Mouse (Mus musculus) adrenal gland, postnatal 10 days (tissue): ENCODE results near the gene Fgf18. TPM values are rescaled to one million over a fixed set of nuclear protein-coding genes. Genes with fewer than 3 reads are reported as not detected.

Experiments
- DNase-seq: peaks from one replicate; pipeline ENCODE4 v3.0.0; 2021; ENCODE audit warnings: mixed read lengths
- long read RNA-seq, 2 experiments: library from polyadenylated mRNA; stranded (forward); transcript quantifications; one replicate each; pipeline ENCODE4 v2.0.0; 2021
- total RNA-seq, 2 experiments: library from RNA; stranded (reverse); gene quantifications; 2 replicates each; pipeline ENCODE4 v1.2.3; 2021

Fgf18 gene
- 1 to 10 TPM; 3.0 to 3.6 TPM for total RNA-seq
- long read RNA-seq, experiment 1, partial matches to known transcripts = 0 of 3 reads
- long read RNA-seq, experiment 1, other reads (novel, unspliced or antisense) = 0 of 3 reads
- long read RNA-seq, experiment 2, partial matches to known transcripts = 0 of 4 reads
- long read RNA-seq, experiment 2, other reads (novel, unspliced or antisense) = 1 of 4 reads

DNA sequence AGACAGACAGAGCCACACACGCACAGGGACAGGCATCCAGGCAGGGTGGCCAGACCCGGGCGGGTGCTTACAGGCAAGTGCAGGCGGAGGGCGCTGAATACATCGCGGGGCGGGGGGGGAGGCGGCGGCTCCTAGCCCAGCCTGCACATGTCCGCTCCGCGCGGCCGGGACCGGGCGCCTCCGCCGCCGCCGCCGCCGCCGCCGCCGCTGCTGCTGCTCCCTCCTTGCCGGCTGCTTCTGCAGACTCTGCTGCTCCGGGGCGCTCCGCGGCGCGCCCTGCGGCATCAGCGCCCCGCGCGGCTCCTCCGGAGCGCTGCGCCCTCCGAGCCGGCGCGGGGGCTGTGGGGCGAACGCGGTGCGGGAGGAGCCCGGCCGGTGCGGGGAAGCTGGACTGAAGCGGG lies at the start of gene Fgf18:
Gene Fgf18, minus strand, starts transcription at position 230 of the 401 bp plus-strand sequence.
- peak; percentile 51 for DNase-seq

DNA sequence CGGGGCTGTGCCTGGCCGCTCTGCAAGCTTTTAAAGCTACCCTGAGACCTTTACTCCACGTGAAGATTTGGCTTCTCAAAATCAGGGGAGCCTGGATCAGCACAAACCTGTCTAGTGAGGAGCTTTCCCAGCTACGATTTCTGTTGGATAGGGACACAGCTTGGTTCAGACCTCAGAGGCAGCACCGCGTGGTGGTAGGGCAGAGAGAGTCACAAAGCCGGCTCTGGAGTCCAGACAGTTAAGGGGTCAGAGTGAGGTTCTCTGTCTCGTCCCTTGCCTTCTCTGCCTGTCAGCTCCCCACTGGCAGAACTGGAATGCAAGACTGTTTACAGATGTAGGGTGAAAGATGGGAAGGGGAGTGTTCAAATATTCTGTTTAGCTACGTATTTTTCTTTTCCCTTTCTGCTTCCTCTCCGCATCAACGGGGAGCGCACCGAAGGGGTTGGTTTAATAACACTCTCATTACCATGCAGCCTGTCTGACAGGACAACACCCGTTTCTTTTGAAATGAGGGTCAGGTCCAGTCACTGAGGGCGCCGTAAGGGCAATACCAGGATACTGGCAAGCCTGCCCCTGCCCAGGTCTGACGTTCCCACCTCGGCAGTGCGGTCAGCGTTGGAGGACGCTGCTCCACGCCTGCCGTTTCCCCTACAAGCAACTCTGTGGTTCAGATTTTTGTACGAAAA lies 49.4 kb upstream of the Fgf18 start:
- DNase-seq = no peak

- no peak for DNase-seq
Measured at GRCm38 (mm10) chr11:33195531-33196446, 48.6 kb upstream of the Fgf18 start.

DNA sequence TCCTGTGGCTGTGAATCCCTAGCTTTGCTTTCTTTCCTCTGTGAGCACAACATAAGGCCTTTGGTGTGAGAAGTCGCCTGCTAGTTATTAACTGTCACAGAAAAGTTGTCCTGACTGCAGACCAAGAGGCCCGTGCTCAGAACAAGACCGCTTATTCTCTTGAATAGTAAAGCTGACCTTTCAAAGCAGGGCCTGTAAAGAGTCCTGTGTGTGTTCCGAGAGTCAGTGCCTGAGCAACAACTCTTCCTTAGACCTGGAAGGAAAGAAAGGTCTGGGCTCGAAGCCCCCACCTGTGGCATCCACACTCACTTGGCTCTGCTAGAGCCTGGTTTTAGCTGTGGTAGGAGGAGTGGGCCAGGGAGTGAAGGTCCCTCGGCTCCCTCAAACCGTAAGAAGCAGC lies 47.9 kb upstream of the Fgf18 start:
- no peak for DNase-seq

DNA sequence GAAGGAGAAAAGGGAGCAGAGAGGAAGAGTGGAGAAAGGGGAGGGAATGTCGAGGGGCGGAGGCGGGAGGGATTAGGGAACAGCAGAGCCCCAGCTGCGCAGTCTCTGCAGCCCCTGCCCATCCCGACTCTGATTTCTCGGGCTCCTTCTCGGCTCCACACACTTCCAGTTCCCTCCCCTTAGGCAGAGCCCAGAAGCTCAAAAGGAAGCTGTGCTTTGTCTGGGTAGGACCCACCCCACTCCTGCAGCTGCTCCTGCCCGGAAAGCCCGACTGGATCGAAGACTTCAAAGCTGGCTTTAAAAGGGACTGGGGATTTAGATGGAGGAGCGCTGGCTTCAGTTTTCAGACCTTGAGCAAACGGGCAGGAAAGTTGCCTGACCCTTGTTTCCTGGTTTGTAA lies 46.5 kb upstream of the Fgf18 start:
- DNase-seq = no peak

GRCm38 (mm10) chr11:33181804-33182203 lies 34.6 kb upstream of the Fgf18 start:
- no peak for DNase-seq

- no peak for DNase-seq
Measured at GRCm38 (mm10) chr11:33180701-33181116, 33.5 kb upstream of the Fgf18 start.

DNA sequence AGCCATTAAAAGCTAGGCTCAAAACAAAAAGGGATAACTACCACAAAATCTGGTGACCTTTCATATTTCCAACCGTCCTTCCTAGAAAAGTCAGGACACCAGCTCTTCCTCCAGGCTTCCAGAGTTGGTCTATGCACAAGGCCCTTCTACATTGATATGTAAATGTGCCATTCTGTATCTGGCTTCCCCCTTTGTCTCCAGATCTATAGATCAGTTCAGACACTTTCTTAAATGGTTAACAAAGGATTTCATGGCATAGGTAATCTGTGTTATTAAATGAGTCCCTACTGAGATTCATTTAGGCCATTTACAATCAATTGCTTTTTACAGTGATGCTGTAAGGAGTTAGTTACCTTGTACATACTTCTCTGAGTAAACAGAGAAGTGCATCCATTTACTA lies 32.6 kb upstream of the Fgf18 start:
- no peak for DNase-seq

- DNase-seq = peak; percentile 71
Measured at GRCm38 (mm10) chr11:33176525-33177245, 29.5 kb upstream of the Fgf18 start.

DNA sequence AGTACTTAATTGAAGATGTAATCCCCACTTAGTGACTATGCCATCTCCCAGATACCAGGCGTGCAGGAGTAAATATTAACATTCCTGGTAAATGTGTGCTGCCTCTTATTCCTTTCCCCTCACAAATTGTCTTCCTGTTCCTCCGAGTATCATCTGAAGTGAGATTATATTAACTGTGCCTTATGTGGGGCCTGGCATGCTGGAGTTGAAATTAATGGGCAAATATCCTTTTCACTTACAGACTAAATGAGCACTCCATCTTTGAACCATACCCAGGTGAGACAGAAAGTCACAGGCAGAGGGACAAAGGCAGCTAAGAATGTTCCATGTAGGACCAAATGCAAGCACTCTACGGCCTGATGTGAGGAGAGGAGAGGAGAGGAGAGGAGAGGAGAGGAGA lies 28.6 kb upstream of the Fgf18 start:
- no peak for DNase-seq

DNA sequence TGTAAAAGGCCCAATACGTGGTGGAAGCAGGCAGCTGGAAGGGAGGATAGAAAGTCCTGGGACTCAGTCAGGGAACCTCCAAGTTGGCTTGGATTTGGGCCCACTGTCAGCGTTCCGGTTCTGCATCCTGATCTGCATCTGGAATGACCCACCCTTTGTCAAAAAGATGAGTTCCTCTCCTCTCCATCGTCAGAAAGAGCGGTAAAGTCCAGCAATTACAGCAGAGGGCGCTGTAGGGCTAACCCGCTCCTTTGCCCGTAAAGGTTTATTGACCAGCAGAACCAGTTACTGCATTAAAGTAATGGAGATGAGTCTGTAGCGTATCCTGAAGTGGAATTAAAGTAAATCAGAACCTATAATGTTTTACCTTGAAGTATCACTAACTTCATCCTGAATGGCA lies 23.3 kb upstream of the Fgf18 start:
- DNase-seq = peak; percentile 74

DNA sequence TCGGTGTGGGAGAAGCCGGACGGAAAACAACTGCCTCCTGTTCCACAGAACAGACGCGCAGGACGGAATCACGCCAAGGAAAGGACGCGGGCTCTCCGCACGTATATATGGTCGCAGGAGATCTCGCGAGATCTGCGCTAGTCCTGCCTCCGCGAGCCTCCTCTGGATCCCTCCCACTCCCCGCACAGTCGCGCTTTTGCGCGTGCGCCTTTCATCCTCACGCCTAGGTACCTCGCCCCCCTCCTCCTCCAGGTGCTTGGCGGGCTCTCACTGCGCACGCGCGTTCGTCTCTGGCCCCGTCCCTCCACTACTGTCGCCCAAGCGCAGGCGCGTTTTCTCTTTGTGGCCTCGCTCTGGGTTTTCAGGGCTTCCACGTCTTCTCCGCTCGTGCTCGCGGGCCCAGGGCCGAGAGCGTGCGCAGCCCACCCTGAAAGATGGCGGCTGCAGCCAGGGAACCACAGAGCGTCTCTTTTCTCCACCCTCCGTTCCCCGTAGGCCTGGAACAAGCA lies 15.9 kb upstream of the Fgf18 start, which contains the start of gene Npm1:
Gene Npm1, minus strand, starts transcription at position 209 of the 509 bp plus-strand sequence.
- DNase-seq = peak; percentile 99

- peak; percentile 76 for DNase-seq
Measured at GRCm38 (mm10) chr11:33162211-33162997, 15.2 kb upstream of the Fgf18 start.

DNA sequence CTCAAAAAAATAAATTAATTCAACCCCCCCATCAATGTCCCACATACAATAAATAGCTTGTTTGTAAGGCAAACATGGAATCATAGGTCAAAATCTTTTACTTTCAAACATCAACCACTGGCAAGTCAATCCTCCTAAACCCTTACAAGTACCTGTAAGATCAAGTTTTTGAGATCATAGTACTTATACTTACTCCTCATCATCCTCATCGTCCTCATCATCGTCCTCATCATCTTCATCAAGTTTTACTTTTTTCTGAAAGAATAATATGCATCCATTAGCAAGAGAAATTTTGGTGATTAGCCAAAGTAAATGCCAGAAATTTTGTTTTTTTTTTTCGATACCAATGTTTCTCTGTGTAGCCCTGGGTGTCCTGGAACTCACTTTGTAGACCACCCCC lies 12.5 kb upstream of the Fgf18 start:
- DNase-seq = no peak

DNA sequence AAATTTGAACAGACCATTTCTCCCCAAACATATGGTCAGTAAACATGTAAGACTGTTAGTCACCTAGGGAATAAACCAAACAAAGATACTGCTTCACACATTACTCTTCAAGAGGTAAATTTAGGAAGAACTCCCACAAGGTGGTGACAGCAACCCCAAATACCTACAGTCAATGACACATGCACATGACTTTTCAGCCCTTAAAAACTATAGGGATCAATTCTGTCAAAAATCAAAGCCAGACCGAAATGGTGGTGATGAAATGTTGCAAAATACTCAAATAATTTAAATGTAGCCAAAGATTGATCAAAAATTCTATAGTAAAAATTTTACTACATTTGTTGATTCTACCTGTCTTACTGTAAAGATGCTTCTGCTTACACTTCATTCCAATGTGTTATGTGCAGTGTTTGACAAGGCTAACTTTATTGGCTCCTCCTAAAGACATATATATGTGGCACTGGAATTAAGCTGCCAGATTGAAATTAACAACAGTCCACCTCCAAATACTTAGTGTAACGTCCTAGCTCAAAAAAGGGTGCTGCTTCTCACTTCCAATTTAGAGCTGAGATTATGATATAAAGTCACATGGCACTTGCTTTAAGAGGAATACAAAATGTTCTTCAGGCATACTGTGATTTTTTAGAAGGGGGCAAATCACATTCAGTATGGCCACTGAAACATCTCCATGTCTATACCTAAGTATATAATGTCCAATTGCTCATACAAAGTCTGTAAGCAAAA lies 10.4 kb upstream of the Fgf18 start:
- DNase-seq = no peak

- no peak for DNase-seq
Measured at GRCm38 (mm10) chr11:33156436-33157015, 9.3 kb upstream of the Fgf18 start.

GRCm38 (mm10) chr11:33154459-33154858 lies 7.3 kb upstream of the Fgf18 start:
- no peak for DNase-seq

DNA sequence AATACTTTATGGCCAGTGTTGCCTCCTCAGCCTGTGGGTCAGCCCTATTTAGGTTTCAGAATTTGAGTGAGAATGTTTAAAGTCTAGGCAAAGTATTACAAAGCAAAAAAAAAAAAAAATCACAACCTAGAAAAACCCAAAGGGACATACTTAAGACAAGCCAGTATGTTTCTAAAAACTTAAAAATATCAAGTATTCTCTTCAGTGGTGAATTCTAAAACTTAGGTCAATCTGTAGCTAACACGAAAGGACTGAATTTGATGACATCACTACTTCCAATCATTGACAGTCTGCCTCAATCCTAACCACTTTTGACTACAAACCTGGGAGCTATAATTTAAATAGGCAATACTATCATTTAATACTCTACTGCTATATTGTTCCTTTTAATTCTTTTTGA lies 5.8 kb upstream of the Fgf18 start:
- no peak for DNase-seq

GRCm38 (mm10) chr11:33151780-33152145 lies 4.6 kb upstream of the Fgf18 start:
- no peak for DNase-seq

DNA sequence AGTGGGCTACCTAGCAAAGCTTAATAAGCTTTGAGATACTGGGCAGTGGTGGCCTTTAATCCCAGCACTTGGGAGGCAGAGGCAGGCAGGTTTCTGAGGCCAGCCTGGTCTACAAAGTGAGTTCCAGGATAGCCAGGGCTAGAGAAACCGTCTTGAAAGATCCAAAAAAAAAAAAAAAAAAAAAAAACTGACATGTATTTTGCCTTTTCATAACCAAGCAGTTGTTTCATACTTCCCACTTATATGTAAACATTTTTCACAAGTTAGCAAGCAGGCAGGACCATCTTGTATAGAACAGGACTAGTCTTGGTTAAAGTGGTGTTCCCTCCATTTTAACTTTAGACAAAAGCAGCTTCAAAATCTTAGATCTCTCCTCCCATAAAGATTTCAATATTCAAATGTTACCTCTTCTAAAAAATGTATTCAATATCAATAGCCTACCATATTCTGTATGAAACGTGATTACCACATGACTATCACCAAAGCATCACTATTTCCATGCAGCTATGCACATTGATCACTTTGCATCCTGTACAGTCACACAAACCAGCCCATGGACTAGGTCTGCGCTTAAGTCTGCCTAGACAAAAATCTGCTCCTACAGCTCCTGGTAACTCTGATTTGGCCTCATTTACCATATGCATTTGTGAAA lies 4.1 kb upstream of the Fgf18 start:
- DNase-seq = no peak
